In the genomic region with DNA sequence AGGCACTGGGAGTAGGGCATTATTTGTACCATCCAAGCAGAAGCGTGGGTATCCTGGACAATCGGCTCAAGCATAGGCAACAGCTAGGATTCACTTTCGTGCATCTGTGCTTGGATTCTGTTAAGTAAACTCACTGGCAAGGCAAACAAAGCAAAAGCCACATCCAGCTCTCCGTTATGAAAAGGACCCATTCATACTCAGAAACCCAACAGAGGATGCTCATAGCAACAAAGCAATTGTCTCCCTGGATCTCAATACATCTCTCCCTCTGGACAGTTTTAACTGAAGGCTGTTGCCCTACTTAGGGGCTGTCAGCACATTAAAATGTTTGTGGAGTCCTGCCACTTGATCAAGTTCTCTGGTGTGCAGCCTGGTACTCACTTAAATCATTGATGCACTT, we compare ENCODE assay signal across 18 mouse cellular contexts. TPM values are rescaled to one million over a fixed set of nuclear protein-coding genes. Genes with fewer than 3 reads are reported as not detected.
DNase-seq lines count a peak whose midpoint lies in the region; ATAC-seq and TF ChIP-seq lines count a peak whose summit lies in the region.
"Had no signal": no experiment of that assay in that cellular context is flagged by ENCODE, and none has a peak within 500 bp of the region (broad histone marks: within the 10 kb centered on the region; RNA-seq: fewer than 3 reads in every experiment).

No protein-coding gene starts in this region.

- H3K27ac ChIP-seq in forebrain, embryonic 10.5 days: peak overlapping the region; percentile 40; the same call in 1 of the 2 replicates
- no peak overlapping the region for H3K27ac ChIP-seq in forebrain, embryonic 15.5 days (replicated peaks)
- peak overlapping the region; percentile 65; the same call in 1 of the 2 replicates for H3K27ac ChIP-seq in heart, embryonic 13.5 days (replicated peaks)
- no peak overlapping the region for H3K27ac ChIP-seq in heart, embryonic 11.5 days (ENCODE audit: low read depth, low read length)
- 0 out of 2 replicates have a peak overlapping the region, but pooled peaks have one; percentile 8 for H3K27ac ChIP-seq in liver, adult 2 months (replicated peaks; ENCODE audit: insufficient read depth, low read depth, low read length)
- no peak overlapping the region for H3K27ac ChIP-seq in liver, embryonic 12.5 days
- peak overlapping the region; percentile 20; the same call in 1 of the 2 replicates for H3K27ac ChIP-seq in embryonic facial prominence, embryonic 10.5 days (replicated peaks)
- H3K27ac ChIP-seq: liver, embryonic 13.5 days; macrophage; midbrain, embryonic 13.5 days had no signal

- peaks cover 78% of the 10 kb centered on the region for H3K27me3 ChIP-seq in forebrain, embryonic 10.5 days (ENCODE audit: poor library complexity, severe bottlenecking)
- H3K27me3 ChIP-seq in forebrain, embryonic 15.5 days: no peaks in the 10 kb centered on the region
- no peaks in the 10 kb centered on the region for H3K27me3 ChIP-seq in heart, embryonic 13.5 days (replicated peaks)
- H3K27me3 ChIP-seq in heart, embryonic 11.5 days (ENCODE audit: control insufficient read depth, insufficient read depth, low read length): no peaks in the 10 kb centered on the region
- H3K27me3 ChIP-seq in liver, adult 2 months (ENCODE audit: control insufficient read depth, insufficient read depth, low read length): no peaks in the 10 kb centered on the region
- H3K27me3 ChIP-seq in liver, embryonic 12.5 days (replicated peaks): peaks cover 3% of the 10 kb centered on the region; the same call in 1 of the 2 replicates
- peaks cover 54% of the 10 kb centered on the region for H3K27me3 ChIP-seq in embryonic facial prominence, embryonic 10.5 days (replicated peaks; ENCODE audit: low read depth, poor library complexity, severe bottlenecking)
- H3K27me3 ChIP-seq: liver, embryonic 13.5 days; lung, embryonic 15.5 days had no signal

- no peaks in the 10 kb centered on the region for H3K9me3 ChIP-seq in forebrain, embryonic 10.5 days
- no peaks in the 10 kb centered on the region for H3K9me3 ChIP-seq in forebrain, embryonic 15.5 days
- no peaks in the 10 kb centered on the region for H3K9me3 ChIP-seq in heart, embryonic 13.5 days
- H3K9me3 ChIP-seq in heart, embryonic 11.5 days (replicated peaks; ENCODE audit: control insufficient read depth, low read length): no peaks in the 10 kb centered on the region
- H3K9me3 ChIP-seq in liver, embryonic 12.5 days (replicated peaks): no peaks in the 10 kb centered on the region
- H3K9me3 ChIP-seq in embryonic facial prominence, embryonic 10.5 days: no peaks in the 10 kb centered on the region
- H3K9me3 ChIP-seq: liver, embryonic 13.5 days; lung, embryonic 15.5 days; midbrain, embryonic 13.5 days had no signal

- ATAC-seq in forebrain, embryonic 15.5 days (replicated peaks): no peak
- no peak for ATAC-seq in heart, embryonic 13.5 days (ENCODE audit: extremely low read depth, insufficient number of reproducible peaks, low FRiP score, low TSS enrichment)
- no peak for ATAC-seq in heart, embryonic 11.5 days (replicated peaks; ENCODE audit: insufficient number of reproducible peaks, low FRiP score, low TSS enrichment)
- no peak for ATAC-seq in liver, embryonic 12.5 days
- ATAC-seq: midbrain, embryonic 13.5 days had no signal

- 60% methylated on average over 4 of the region's 4 CpGs for WGBS in forebrain, embryonic 10.5 days
- WGBS in forebrain, embryonic 15.5 days: 40% methylated on average over 4 of the region's 4 CpGs
- WGBS in heart, embryonic 13.5 days: 67% methylated on average over 4 of the region's 4 CpGs
- 73% methylated on average over 4 of the region's 4 CpGs for WGBS in heart, embryonic 11.5 days (ENCODE audit: insufficient replicate concordance)
- WGBS in liver, adult 2 months: 51% methylated on average over 4 of the region's 4 CpGs
- WGBS in liver, embryonic 12.5 days (ENCODE audit: insufficient replicate concordance): 67% methylated on average over 4 of the region's 4 CpGs
- 41% methylated on average over 4 of the region's 4 CpGs for WGBS in embryonic facial prominence, embryonic 10.5 days

- DNase-seq in forebrain, embryonic 10.5 days (ENCODE audit: extremely low spot score, low spot score): no peak
- no peak for DNase-seq in liver, adult 2 months (ENCODE audit: extremely low read depth, low read depth, low spot score)
- no peak for DNase-seq in embryonic facial prominence, embryonic 10.5 days (ENCODE audit: low spot score)
- DNase-seq: adrenal gland, postnatal 25 days; cerebellum, postnatal 10 days; kidney, adult 2 months; kidney, postnatal 36 days; layer of hippocampus, postnatal 36 days; left cerebral cortex, postnatal 4 days; liver, embryonic 13.5 days had no signal

- no peak for TF ChIP-seq POLR2A in liver, adult 2 months (IDR thresholded peaks at IDR 0.05; ENCODE audit: extremely low read depth, insufficient read depth, low read length)

- peaks cover 81% of the 10 kb centered on the region for H3K4me1 ChIP-seq in forebrain, embryonic 10.5 days
- peaks cover 50% of the 10 kb centered on the region for H3K4me1 ChIP-seq in forebrain, embryonic 15.5 days
- peaks cover 69% of the 10 kb centered on the region for H3K4me1 ChIP-seq in heart, embryonic 13.5 days
- peaks cover 37% of the 10 kb centered on the region for H3K4me1 ChIP-seq in heart, embryonic 11.5 days (ENCODE audit: control insufficient read depth, insufficient read depth, low read length)
- peaks cover 5% of the 10 kb centered on the region; the same call in 1 of the 2 replicates for H3K4me1 ChIP-seq in liver, adult 2 months (ENCODE audit: control insufficient read depth, insufficient read depth, low read length)
- peaks cover 34% of the 10 kb centered on the region for H3K4me1 ChIP-seq in liver, embryonic 12.5 days
- peaks cover 67% of the 10 kb centered on the region for H3K4me1 ChIP-seq in embryonic facial prominence, embryonic 10.5 days

- no peak overlapping the region for H3K4me2 ChIP-seq in forebrain, embryonic 15.5 days (replicated peaks)
- H3K4me2 ChIP-seq in heart, embryonic 13.5 days: no peak overlapping the region
- H3K4me2 ChIP-seq in heart, embryonic 11.5 days: no peak overlapping the region
- no peak overlapping the region for H3K4me2 ChIP-seq in liver, embryonic 12.5 days
- H3K4me2 ChIP-seq: liver, embryonic 13.5 days; lung, embryonic 15.5 days; midbrain, embryonic 13.5 days had no signal

- no peak overlapping the region for H3K4me3 ChIP-seq in forebrain, embryonic 10.5 days
- H3K4me3 ChIP-seq in forebrain, embryonic 15.5 days: no peak overlapping the region
- no peak overlapping the region for H3K4me3 ChIP-seq in heart, embryonic 13.5 days
- no peak overlapping the region for H3K4me3 ChIP-seq in heart, embryonic 11.5 days (ENCODE audit: low read depth, low read length)
- H3K4me3 ChIP-seq in liver, adult 2 months (ENCODE audit: insufficient read depth, low read depth, low read length): no peak overlapping the region
- H3K4me3 ChIP-seq in liver, embryonic 12.5 days: no peak overlapping the region
- H3K4me3 ChIP-seq in embryonic facial prominence, embryonic 10.5 days: no peak overlapping the region
- H3K4me3 ChIP-seq: erythroblast, embryonic 14.5 days; liver, embryonic 13.5 days; lung, embryonic 15.5 days; midbrain, embryonic 13.5 days had no signal

- H3K36me3 ChIP-seq in forebrain, embryonic 10.5 days (replicated peaks): no peaks in the 10 kb centered on the region
- H3K36me3 ChIP-seq in forebrain, embryonic 15.5 days: no peaks in the 10 kb centered on the region
- H3K36me3 ChIP-seq in heart, embryonic 13.5 days: no peaks in the 10 kb centered on the region
- H3K36me3 ChIP-seq in heart, embryonic 11.5 days (ENCODE audit: control insufficient read depth, insufficient read depth, low read length): no peaks in the 10 kb centered on the region
- no peaks in the 10 kb centered on the region for H3K36me3 ChIP-seq in liver, adult 2 months (ENCODE audit: control insufficient read depth, insufficient read depth, low read length)
- no peaks in the 10 kb centered on the region for H3K36me3 ChIP-seq in liver, embryonic 12.5 days
- H3K36me3 ChIP-seq in embryonic facial prominence, embryonic 10.5 days (replicated peaks): no peaks in the 10 kb centered on the region
- H3K36me3 ChIP-seq: liver, embryonic 13.5 days; lung, embryonic 15.5 days; midbrain, embryonic 13.5 days had no signal

- no peak overlapping the region for H3K9ac ChIP-seq in forebrain, embryonic 15.5 days (replicated peaks)
- no peak overlapping the region for H3K9ac ChIP-seq in heart, embryonic 13.5 days
- H3K9ac ChIP-seq in heart, embryonic 11.5 days (ENCODE audit: low read depth, low read length): no peak overlapping the region
- H3K9ac ChIP-seq in liver, adult 2 months (ENCODE audit: low read depth, low read length): no peak overlapping the region
- H3K9ac ChIP-seq in liver, embryonic 12.5 days: no peak overlapping the region
- H3K9ac ChIP-seq: liver, embryonic 13.5 days; lung, embryonic 15.5 days; midbrain, embryonic 13.5 days had no signal

- no peaks in the 10 kb centered on the region for H3K79me2 ChIP-seq in liver, adult 2 months (ENCODE audit: control insufficient read depth, insufficient read depth, low read length)

- TF ChIP-seq CTCF in liver, adult 2 months (IDR thresholded peaks at IDR 0.05; ENCODE audit: low read depth, low read length): no peak

RNA-seq across cellular contexts. Expression of a gene that starts 11.2 kb away (rescaled TPM):
- polyA plus RNA-seq in forebrain, embryonic 10.5 days (2016; fragmentation: Nextera tagmentation; extraction: Ambion mirVana): 5.5 and 6.7 TPM in 2 replicates
- polyA plus RNA-seq in forebrain, embryonic 15.5 days (2015; fragmentation: Nextera tagmentation; extraction: Ambion mirVana): 5.2 and 6.4 TPM in 2 replicates
- 27.0 and 29.5 TPM in 2 replicates for polyA plus RNA-seq in heart, embryonic 13.5 days (2015; fragmentation: Nextera tagmentation; extraction: Ambion mirVana)
- 32.6 TPM in 2 replicates for polyA plus RNA-seq in heart, embryonic 11.5 days (2014; fragmentation: Nextera tagmentation; extraction: Ambion mirVana)
- 21.4 and 22.7 TPM in 2 replicates for total RNA-seq in liver, adult 2 months (2014; rRNA removed)
- polyA plus RNA-seq in liver, adult 2 months (2012; rRNA removed): 31.0 and 32.2 TPM in 2 replicates
- polyA plus RNA-seq in liver, embryonic 12.5 days (2016; fragmentation: Nextera tagmentation; extraction: Ambion mirVana): 6.8 and 7.0 TPM in 2 replicates
- 5.4 and 8.1 TPM in 2 replicates for polyA plus RNA-seq in embryonic facial prominence, embryonic 10.5 days (2016; fragmentation: Nextera tagmentation; extraction: Ambion mirVana)

RNA-seq across cellular contexts. Expression of a gene that starts 34.7 kb away (rescaled TPM):
- 9.5 and 10.2 TPM in 2 replicates for polyA plus RNA-seq in forebrain, embryonic 10.5 days (2016; fragmentation: Nextera tagmentation; extraction: Ambion mirVana)
- polyA plus RNA-seq in forebrain, embryonic 15.5 days (2015; fragmentation: Nextera tagmentation; extraction: Ambion mirVana): 36.6 and 37.8 TPM in 2 replicates
- 15.1 and 18.4 TPM in 2 replicates for polyA plus RNA-seq in heart, embryonic 13.5 days (2015; fragmentation: Nextera tagmentation; extraction: Ambion mirVana)
- polyA plus RNA-seq in heart, embryonic 11.5 days (2014; fragmentation: Nextera tagmentation; extraction: Ambion mirVana): 16.1 and 16.4 TPM in 2 replicates
- total RNA-seq in liver, adult 2 months (2014; rRNA removed): 9.1 and 10.2 TPM in 2 replicates
- 0.90 and 1.2 TPM in 2 replicates for polyA plus RNA-seq in liver, adult 2 months (2012; rRNA removed)
- 3.4 and 3.8 TPM in 2 replicates for polyA plus RNA-seq in liver, embryonic 12.5 days (2016; fragmentation: Nextera tagmentation; extraction: Ambion mirVana)
- 8.0 and 9.0 TPM in 2 replicates for polyA plus RNA-seq in embryonic facial prominence, embryonic 10.5 days (2016; fragmentation: Nextera tagmentation; extraction: Ambion mirVana)
- polyA plus RNA-seq: erythroblast, embryonic 14.5 days had no signal

RNA-seq across cellular contexts. Expression of a gene that starts 59.4 kb away (rescaled TPM):
- polyA plus RNA-seq in forebrain, embryonic 10.5 days (2016; fragmentation: Nextera tagmentation; extraction: Ambion mirVana): 0.63 and 0.73 TPM in 2 replicates
- polyA plus RNA-seq in forebrain, embryonic 15.5 days (2015; fragmentation: Nextera tagmentation; extraction: Ambion mirVana): 0.34 and 0.38 TPM in 2 replicates
- polyA plus RNA-seq in heart, embryonic 13.5 days (2015; fragmentation: Nextera tagmentation; extraction: Ambion mirVana): 0.93 and 1.2 TPM in 2 replicates
- 0.74 and 1.9 TPM in 2 replicates for polyA plus RNA-seq in heart, embryonic 11.5 days (2014; fragmentation: Nextera tagmentation; extraction: Ambion mirVana)
- total RNA-seq in liver, adult 2 months (2014; rRNA removed): 52.2 and 57.3 TPM in 2 replicates
- 44.7 and 47.4 TPM in 2 replicates for polyA plus RNA-seq in liver, adult 2 months (2012; rRNA removed)
- 3.9 and 4.1 TPM in 2 replicates for polyA plus RNA-seq in liver, embryonic 12.5 days (2016; fragmentation: Nextera tagmentation; extraction: Ambion mirVana)
- 0.67 and 0.82 TPM in 2 replicates for polyA plus RNA-seq in embryonic facial prominence, embryonic 10.5 days (2016; fragmentation: Nextera tagmentation; extraction: Ambion mirVana)
- polyA plus RNA-seq: erythroblast, embryonic 14.5 days; macrophage had no signal

Comparison
In these comparisons a context has a peak if more than half of its experiments do, and no peak if none do; other contexts are left out.
1. H3K27ac ChIP-seq: peak in forebrain, embryonic 10.5 days (single experiment), heart, embryonic 13.5 days (single experiment), liver, adult 2 months (single experiment) and embryonic facial prominence, embryonic 10.5 days (single experiment); none in forebrain, embryonic 15.5 days (single experiment), heart, embryonic 11.5 days (single experiment) and liver, embryonic 12.5 days (single experiment).